Mouse (Mus musculus) CD4-positive, CD25-positive, alpha-beta regulatory T cell, adult 4 months (primary cell): Measurements from ENCODE around the gene Ifitm3. TPM values are rescaled to one million over a fixed set of nuclear protein-coding genes. Genes with fewer than 3 reads are reported as not detected.
"Not testable (repeated sequence)": the region's sequence is repeated elsewhere in the genome, so short reads cannot be mapped to it uniquely, and the experiment has no call there.

Experiments
- ATAC-seq: one replicate; pipeline ENCODE4 v1.8.0; 2017
- polyA plus RNA-seq, 2 experiments: library from polyadenylated mRNA; unstranded; fragments of 100-300 nt; shearing (Covaris generic); gene quantifications; one replicate each; pipeline ENCODE4 v1.2.1; 2017

The Ifitm3 gene
- polyA plus RNA-seq, result 1 to 10 TPM; 2.9 to 4.4 TPM

GRCm38 (mm10) chr7:141010593-141010992 is at the start of gene Ifitm3:
Gene Ifitm3 (minus strand): TSS chr7:141010770.
- no peak for ATAC-seq

DNA sequence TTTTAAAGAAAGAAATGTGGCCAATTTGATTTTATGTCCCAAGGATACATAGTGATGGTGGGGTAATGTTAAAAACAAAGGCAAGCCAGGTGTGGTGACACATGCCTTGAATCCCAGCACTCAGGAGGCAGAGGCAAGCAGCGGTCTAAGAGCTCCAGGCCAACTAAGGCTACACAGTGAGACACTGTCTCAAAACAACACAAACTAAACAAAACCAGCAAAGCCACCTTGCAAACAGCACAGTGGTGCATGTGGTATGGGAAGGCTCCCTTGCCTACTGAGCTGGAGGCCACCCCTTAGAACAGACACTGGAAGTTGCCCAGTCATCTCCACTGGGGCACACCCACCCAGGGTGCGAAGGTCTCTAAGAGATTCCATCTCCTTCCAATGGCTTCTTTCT is 49.4 kb upstream of the Ifitm3 start:
- ATAC-seq, result no peak

DNA sequence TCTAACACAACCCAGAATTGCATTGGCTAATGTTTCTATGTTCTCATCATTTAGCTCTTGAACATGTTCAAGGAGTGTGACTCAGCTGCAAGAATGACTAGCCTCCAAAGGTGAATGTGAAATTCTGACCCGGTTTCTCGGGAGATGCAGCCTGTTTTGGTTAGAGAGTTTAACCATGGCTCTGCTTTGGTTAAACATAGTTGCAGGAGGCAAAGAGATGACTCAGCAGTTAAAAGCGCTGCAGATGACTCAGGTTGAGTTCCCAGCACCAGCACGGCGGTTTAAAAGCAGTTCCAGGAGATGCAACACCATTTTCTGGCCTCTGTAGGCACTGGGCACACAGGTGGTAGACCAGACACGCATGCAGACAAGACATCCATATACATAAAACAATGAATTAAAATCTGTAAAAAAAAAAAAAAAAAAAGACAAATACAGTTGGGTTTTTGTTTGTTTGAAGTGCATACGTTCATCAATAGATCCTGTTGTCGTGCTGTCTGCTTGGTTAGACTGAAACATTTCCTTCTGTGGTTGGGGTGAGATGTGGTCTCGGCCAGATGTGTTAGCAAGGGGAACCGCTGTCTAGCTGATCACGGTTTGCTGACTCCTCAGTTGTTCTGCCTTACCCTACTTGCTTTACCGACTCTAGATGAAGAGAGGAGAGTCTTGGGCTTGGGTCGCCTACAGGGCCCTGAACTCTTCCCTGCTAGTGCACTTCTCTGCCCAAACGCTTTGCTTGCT is 48.2 kb upstream of the Ifitm3 start:
- ATAC-seq, result peak; percentile 70

GRCm38 (mm10) chr7:141057541-141057940 is 47.0 kb upstream of the Ifitm3 start:
- no peak for ATAC-seq

GRCm38 (mm10) chr7:141056976-141057375 is 46.4 kb upstream of the Ifitm3 start:
- no peak for ATAC-seq

DNA sequence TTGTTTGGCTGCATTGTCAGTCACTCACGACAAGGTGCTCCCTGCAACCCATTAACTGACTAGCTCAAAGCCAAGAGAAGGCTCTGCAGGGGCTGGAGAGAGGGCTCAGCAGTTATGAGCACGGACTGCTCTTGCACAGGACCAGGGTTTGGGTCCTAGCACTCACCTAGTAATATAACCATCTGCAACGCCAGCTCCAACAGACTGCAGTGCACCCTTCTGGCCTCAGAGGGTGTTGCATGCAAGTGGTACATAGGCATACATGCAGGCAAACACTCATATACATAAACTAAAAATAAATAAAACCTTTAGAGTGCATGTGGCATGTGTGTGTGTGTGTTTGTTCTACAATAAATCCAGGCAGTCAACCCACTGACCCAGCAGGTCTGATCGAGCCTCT is 45.2 kb upstream of the Ifitm3 start:
- no peak for ATAC-seq

GRCm38 (mm10) chr7:141052421-141052820 is 41.9 kb upstream of the Ifitm3 start:
- ATAC-seq, result no peak

- ATAC-seq, result no peak
These were observed 41.4 kb upstream of the Ifitm3 start for GRCm38 (mm10) chr7:141052016-141052415.

- no peak for ATAC-seq
These were observed 40.6 kb upstream of the Ifitm3 start for GRCm38 (mm10) chr7:141051060-141051685.

- ATAC-seq, result no peak
These were observed 38.8 kb upstream of the Ifitm3 start for GRCm38 (mm10) chr7:141049326-141049725.

GRCm38 (mm10) chr7:141048226-141049218 is 38.0 kb upstream of the Ifitm3 start:
- peak; percentile 89 for ATAC-seq

- ATAC-seq, result no peak
These were observed 37.1 kb upstream of the Ifitm3 start for GRCm38 (mm10) chr7:141047581-141048225.

DNA sequence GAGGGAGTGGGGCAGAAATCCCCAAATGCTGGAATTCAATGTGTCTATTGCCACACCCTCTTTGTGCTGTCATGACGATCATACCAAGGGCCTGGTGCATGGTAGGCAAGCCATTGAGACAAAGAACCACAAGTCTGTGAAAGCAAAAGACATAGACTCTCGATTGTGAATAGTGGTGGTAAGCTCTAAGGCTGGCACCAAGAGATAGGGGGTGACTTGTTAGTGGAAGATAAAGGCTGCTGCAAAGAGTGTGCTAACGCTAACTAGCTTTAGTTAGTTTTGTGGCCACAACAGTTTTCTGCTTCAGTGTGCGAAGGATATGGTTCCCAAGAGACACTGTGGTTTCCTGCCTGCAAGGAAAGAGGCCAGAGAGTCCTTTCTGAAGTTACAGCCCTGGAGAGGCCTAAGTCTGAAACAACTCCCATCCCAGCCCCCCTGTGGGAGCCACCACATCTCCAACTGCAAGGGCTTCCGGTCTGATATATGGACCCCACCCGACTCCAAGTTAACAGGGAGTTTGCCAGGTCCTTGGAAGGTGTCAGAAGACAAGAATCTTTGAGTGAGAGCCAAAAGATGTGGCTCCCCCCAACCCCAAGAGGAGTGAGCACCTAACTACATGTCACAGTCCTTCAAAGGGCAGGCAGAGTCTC is 36.5 kb upstream of the Ifitm3 start:
- ATAC-seq, result no peak

GRCm38 (mm10) chr7:141042539-141042938 is 32.0 kb upstream of the Ifitm3 start:
- no peak for ATAC-seq

DNA sequence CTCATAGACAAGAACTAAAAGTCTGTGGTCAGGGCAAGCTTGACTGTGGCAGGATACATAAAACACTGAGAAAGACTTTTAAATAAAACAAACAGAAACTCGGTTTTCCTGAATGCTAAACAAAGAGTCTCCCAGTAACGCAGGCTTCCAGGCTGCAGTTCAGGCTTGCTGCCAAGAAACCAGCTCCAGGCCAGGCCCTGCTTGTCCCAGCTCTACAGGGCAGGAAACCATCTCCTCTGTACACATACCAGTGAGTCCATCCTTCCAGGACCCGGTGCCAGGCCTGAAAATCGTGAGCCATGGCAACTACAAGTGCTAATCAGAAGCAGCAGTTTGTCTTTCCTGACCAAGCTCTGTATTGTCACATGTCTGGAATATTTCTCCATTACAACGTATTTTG is 31.1 kb upstream of the Ifitm3 start:
- ATAC-seq, result no peak

GRCm38 (mm10) chr7:141040867-141041606 is 30.5 kb upstream of the Ifitm3 start:
- no peak for ATAC-seq

- ATAC-seq, result no peak
These were observed 29.0 kb upstream of the Ifitm3 start for GRCm38 (mm10) chr7:141039386-141040107.

DNA sequence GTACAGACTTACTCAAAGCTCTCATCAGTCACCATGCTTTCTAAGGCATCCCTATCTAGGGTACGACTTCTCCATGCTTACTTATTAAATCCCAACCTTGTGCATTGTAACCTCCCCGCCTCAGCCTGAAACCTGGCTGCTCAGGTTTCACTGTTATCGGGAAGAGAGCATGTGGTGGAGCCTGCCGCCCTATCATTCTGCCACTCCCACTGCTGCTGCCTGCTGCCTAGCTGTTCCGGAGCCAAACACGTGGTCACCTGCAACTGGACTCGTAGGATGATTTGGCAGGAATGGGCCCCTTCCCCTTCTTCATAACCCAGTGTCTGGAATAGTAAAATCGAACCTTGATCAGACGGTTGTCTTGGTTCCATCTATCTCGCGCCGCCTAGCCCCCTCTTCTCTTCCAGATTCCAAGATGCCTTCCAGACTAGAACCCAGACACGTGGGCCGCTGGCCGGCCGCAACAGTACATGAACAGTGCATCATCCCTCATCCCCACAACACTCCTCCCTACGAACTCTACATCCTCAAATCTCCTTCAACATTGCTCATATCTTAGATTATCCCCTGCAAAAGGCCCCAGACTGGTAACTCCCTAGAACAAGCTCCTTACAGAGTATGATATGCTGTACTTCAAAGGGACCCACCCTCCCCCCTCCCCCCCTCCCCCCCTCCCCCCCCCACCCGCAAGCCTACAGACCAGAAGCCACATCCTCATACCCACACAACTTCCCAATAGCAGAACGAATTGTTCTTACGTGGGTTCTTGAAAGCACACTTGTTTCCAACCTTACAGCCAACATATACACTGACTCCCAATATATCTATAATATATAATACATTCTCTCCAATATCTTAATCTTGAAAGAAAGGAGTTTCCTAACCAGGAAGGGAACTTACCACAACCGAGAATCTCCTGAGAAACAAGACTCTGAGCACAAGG is 27.8 kb upstream of the Ifitm3 start:
- peak; percentile 89 for ATAC-seq

- ATAC-seq, result not testable (repeated sequence)
These were observed 26.1 kb upstream of the Ifitm3 start for GRCm38 (mm10) chr7:141036624-141037023.
